Mouse (Mus musculus) forebrain, embryonic 12.5 days (tissue): ENCODE data around the gene Lrch1. TPM values are rescaled to one million over a fixed set of nuclear protein-coding genes. Genes with fewer than 3 reads are reported as not detected.

Source experiments
- ATAC-seq: fragments of 200-750 bp; cut with Nextera tagmentation; 2 replicates; pipeline ENCODE4 v1.8.0; 2017; ENCODE audit warnings: moderate TSS enrichment; ENCODE audit not compliant: low FRiP score
- H3K27ac ChIP-seq: fragments of 300-500 bp; sonication (generic); 2 replicates; pipeline ENCODE4 v1.5.1; 2016; ENCODE audit warnings: mild to moderate bottlenecking
- H3K27me3 ChIP-seq: fragments of 300-500 bp; sonication (generic); 2 replicates; pipeline ENCODE4 v1.6.1; 2016; ENCODE audit warnings: mild to moderate bottlenecking
- H3K36me3 ChIP-seq: fragments of 300-500 bp; sonication (generic); replicated peaks from 2 replicates; pipeline ENCODE4 v1.6.1; 2016; ENCODE audit warnings: mild to moderate bottlenecking
- H3K4me1 ChIP-seq: fragments of 300-500 bp; sonication (generic); 2 replicates; pipeline ENCODE4 v1.6.1; 2016
- H3K4me2 ChIP-seq: fragments of 300-500 bp; sonication (generic); 2 replicates; pipeline ENCODE4 v1.6.1; 2016; ENCODE audit warnings: mild to moderate bottlenecking, moderate library complexity
- H3K4me3 ChIP-seq: fragments of 300-500 bp; sonication (generic); replicated peaks from 2 replicates; pipeline ENCODE4 v1.5.1; 2016; ENCODE audit warnings: mild to moderate bottlenecking
- H3K9ac ChIP-seq: fragments of 300-500 bp; sonication (generic); 2 replicates; pipeline ENCODE4 v1.6.1; 2016; ENCODE audit warnings: mild to moderate bottlenecking
- H3K9me3 ChIP-seq: fragments of 300-500 bp; sonication (generic); 2 replicates; pipeline ENCODE4 v1.6.1; 2016
- WGBS: fragments of 180-500 bp; shearing (Covaris S2); methylation state at CpG from one replicate; pipeline ENCODE4 v1.1.7; 2016; 5-methylcytosine and 5-hydroxymethylcytosine counted together
- polyA plus RNA-seq: library from polyadenylated mRNA; unstranded; fragments of >200 nt; fragmentation: Nextera tagmentation; extraction: Ambion mirVana; gene quantifications from 2 replicates; pipeline ENCODE4 v1.2.1, GENCODE M21; 2016

Gene Lrch1
- polyA plus RNA-seq, 1 experiment from 2014 or later: 13.6 TPM

- Histone ChIP-seq H3K36me3 (no peaks in the 10 kb centered on the region), H3K9me3 (no peaks in the 10 kb centered on the region), H3K27me3 (no peaks in the 10 kb centered on the region), H3K4me3 (no peak overlapping the region), H3K4me2 (no peak overlapping the region), H3K9ac (no peak overlapping the region), H3K4me1 (peaks cover 8% of the 10 kb centered on the region), H3K27ac (no peak overlapping the region)
- WGBS: 85% methylated on average over 2 of the region's 2 CpGs
- ATAC-seq: no peak
Measured at GRCm38 (mm10) chr14:74929739-74930138, 17.9 kb downstream of the Lrch1 start.

DNA sequence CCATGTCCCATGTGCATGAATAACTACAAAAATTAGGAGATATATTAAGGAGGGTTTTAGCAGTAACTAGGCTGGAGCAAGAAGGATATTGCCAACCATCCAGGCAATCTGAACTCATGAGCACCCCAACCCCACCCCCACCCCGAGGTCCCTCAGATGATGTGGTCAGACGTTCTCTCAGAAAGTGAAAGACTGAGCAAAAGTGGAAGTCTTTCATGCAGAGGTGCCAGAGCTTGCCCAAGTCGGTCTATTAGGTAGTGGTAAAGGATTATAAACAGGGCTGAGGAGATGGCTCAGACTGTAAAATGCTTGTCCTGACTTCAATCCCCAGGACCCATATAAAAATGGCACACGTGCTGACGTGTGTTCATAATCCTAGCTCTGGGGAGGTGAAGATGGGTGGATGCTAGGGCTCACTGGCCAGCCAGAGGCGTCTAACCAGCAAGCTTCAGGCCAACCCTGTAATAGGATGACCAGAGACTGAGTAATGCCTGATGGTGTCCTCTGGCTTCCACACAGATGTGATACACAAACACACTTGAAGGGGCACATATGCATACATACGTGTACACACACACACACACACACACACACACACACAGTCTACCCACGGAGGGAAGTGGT is 18.8 kb downstream of the Lrch1 start:
- Histone ChIP-seq H3K4me1 (peaks cover 8% of the 10 kb centered on the region), H3K4me3 (no peak overlapping the region), H3K27me3 (no peaks in the 10 kb centered on the region), H3K9me3 (no peaks in the 10 kb centered on the region), H3K36me3 (no peaks in the 10 kb centered on the region), H3K27ac (no peak overlapping the region), H3K4me2 (no peak overlapping the region), H3K9ac (no peak overlapping the region)
- WGBS: 90% methylated on average over 8 of the region's 8 CpGs
- ATAC-seq: no peak

DNA sequence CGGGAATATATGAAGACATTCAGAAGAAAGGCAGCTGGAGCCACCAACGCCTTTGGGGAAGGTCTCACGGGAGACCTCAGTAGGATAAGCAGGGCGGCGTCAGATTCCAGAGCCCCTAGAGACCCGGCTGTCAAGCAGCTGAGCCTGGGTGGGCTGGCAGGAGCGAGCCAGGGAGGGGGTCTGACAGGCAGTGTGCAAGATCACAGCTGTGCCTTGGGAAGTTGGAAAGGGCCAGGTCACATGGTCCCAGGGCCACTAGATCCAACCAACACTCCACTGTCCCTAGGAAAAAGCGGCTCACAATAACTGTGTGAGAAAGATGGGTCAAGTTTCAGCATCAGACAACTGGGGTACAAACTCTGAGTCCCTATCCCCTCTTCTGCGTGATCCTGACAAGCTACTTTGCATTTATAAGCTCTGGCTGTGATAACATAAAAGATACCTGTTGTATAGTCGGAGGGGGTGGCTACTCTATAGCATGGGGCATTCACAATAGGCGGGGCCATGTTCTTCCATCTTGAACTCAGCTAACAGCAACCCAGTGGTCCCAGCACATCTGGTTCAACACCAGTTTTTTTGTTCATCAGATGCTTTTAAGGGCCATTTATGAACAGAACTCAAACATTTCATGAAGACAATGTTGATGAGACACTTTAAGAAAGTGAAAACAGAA is 20.6 kb downstream of the Lrch1 start:
- no peaks in the 10 kb centered on the region for H3K36me3 ChIP-seq
- H3K4me1 ChIP-seq: peaks cover 8% of the 10 kb centered on the region
- 61% methylated on average over 11 of the region's 11 CpGs for WGBS
- H3K9ac ChIP-seq: no peak overlapping the region
- no peak for ATAC-seq
- H3K4me3 ChIP-seq: no peak overlapping the region
- H3K4me2 ChIP-seq: no peak overlapping the region
- H3K27ac ChIP-seq: no peak overlapping the region
- H3K9me3 ChIP-seq: no peaks in the 10 kb centered on the region
- no peaks in the 10 kb centered on the region for H3K27me3 ChIP-seq

GRCm38 (mm10) chr14:74925951-74926517 is 21.6 kb downstream of the Lrch1 start:
- WGBS: 89% methylated on average over 9 of the region's 9 CpGs
- Histone ChIP-seq H3K4me3 (no peak overlapping the region), H3K27ac (no peak overlapping the region), H3K27me3 (no peaks in the 10 kb centered on the region), H3K9ac (no peak overlapping the region), H3K4me2 (no peak overlapping the region), H3K4me1 (peaks cover 8% of the 10 kb centered on the region), H3K9me3 (no peaks in the 10 kb centered on the region), H3K36me3 (no peaks in the 10 kb centered on the region)
- no peak for ATAC-seq

DNA sequence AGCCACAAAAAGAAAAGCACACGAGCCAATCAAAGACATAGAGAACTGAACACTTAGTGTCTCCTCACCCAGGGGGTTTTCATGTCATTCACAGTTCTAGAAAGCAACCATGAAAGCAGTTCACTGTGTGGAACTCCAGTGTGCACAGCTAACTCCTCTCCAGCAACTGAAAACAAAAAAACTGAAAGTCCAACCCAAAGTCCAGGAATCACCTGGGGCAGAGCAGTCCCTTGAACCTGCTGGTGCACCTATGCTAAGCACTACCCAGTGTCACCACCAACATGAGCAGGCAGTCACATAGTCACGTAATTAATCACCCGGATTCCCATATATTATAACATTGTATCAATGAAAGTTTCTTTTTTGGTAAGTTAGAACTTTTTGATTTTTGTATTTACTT is 23.2 kb downstream of the Lrch1 start:
- Histone ChIP-seq H3K9ac (no peak overlapping the region), H3K27ac (no peak overlapping the region), H3K4me2 (no peak overlapping the region), H3K36me3 (no peaks in the 10 kb centered on the region), H3K4me3 (no peak overlapping the region), H3K9me3 (no peaks in the 10 kb centered on the region), H3K27me3 (no peaks in the 10 kb centered on the region), H3K4me1 (peaks cover 8% of the 10 kb centered on the region)
- ATAC-seq: no peak
- WGBS: 87% methylated on average over 3 of the region's 3 CpGs

- Histone ChIP-seq H3K27me3 (no peaks in the 10 kb centered on the region), H3K27ac (no peak overlapping the region), H3K36me3 (no peaks in the 10 kb centered on the region), H3K4me1 (peaks cover 8% of the 10 kb centered on the region), H3K9ac (no peak overlapping the region), H3K4me2 (no peak overlapping the region), H3K9me3 (no peaks in the 10 kb centered on the region), H3K4me3 (no peak overlapping the region)
- no peak for ATAC-seq
- 79% methylated on average over 2 of the region's 2 CpGs for WGBS
Measured at GRCm38 (mm10) chr14:74924031-74924430, 23.6 kb downstream of the Lrch1 start.

GRCm38 (mm10) chr14:74922039-74922736 is 25.5 kb downstream of the Lrch1 start:
- H3K4me1 ChIP-seq: peaks cover 7% of the 10 kb centered on the region
- no peaks in the 10 kb centered on the region for H3K9me3 ChIP-seq
- H3K27ac ChIP-seq: no peak overlapping the region
- no peaks in the 10 kb centered on the region for H3K36me3 ChIP-seq
- H3K4me2 ChIP-seq: no peak overlapping the region
- no peaks in the 10 kb centered on the region for H3K27me3 ChIP-seq
- H3K4me3 ChIP-seq: no peak overlapping the region
- WGBS: 78% methylated on average over 12 of the region's 12 CpGs
- ATAC-seq: no peak
- no peak overlapping the region for H3K9ac ChIP-seq

DNA sequence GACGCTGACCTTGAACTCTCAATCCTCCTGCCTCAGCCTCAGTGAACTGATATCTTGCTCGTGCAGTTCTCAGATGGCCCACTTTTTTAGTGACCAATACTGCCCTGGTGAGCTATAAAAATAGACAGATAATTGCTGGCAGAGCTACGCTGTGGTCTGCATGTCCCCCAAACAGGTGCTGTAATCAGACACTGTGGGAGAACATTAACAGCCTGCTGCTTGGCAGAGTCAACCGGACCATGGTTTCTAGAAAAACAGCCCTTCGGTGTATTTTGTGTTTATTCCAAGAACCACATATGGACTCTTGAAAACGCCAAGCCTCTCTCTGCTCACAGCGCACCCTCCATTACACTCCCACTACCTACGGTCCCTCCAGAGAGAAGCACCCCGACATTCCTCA is 26.2 kb downstream of the Lrch1 start:
- Histone ChIP-seq H3K27ac (no peak overlapping the region), H3K4me3 (no peak overlapping the region), H3K4me2 (no peak overlapping the region), H3K36me3 (no peaks in the 10 kb centered on the region), H3K27me3 (no peaks in the 10 kb centered on the region), H3K4me1 (0 out of 2 replicates have a peak, but pooled peaks cover under 1% of the 10 kb centered on the region), H3K9ac (no peak overlapping the region), H3K9me3 (no peaks in the 10 kb centered on the region)
- no peak for ATAC-seq
- WGBS: 92% methylated on average over 9 of the region's 9 CpGs

DNA sequence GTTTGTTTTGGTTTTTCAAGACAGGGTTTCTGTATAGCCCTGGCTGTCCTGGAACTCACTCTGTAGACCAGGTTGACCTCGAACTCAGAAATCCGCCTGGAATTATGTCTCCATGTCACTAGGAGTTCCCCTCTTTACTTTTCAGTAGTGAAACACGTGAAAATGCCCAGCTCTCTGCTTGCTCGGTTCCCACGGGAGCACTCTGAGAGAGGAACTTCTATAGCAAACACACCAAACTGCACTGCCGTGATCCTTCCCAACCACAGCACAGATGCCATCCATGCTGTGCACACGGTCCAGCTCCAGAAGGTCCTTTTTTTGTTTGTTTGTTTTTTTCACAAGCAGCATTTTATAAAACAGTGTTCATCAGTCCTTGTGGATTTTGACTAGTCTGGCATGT is 28.5 kb downstream of the Lrch1 start:
- H3K27me3 ChIP-seq: no peaks in the 10 kb centered on the region
- WGBS: 84% methylated on average over 7 of the region's 7 CpGs
- ATAC-seq: no peak
- H3K36me3 ChIP-seq: no peaks in the 10 kb centered on the region
- no peaks in the 10 kb centered on the region for H3K9me3 ChIP-seq
- H3K4me1 ChIP-seq: peaks cover 5% of the 10 kb centered on the region; the same call in 1 of the 2 replicates
- H3K9ac ChIP-seq: no peak overlapping the region
- H3K27ac ChIP-seq: no peak overlapping the region
- no peak overlapping the region for H3K4me2 ChIP-seq
- H3K4me3 ChIP-seq: no peak overlapping the region

DNA sequence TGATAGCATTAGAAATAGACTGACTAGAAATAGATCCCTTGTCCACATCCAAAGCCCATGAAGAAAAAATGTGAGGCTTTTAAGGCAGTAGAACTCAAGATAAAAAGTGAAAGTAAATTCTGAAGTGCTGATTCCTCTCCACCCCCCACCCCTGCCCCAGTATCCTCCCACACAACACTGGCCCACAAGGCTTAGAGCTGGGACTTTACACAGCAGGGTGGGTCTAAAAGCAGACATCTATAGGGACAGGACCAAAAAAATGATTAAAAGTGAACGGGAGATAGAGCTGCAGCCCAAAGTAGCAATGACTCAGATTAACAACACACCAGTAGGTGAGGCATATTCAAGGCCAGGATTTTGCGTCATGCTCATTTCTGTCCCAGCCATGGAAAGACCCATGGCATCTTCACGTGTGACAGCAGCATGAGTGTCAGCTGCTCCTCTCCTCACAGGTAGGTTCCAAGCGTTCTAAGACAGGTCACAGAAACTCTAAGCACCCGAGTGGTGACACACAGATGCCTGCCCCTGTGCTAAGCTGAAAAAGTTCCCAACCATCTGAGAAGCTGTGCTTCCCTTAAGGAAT is 29.1 kb downstream of the Lrch1 start:
- peaks cover 5% of the 10 kb centered on the region; the same call in 1 of the 2 replicates for H3K4me1 ChIP-seq
- WGBS: 85% methylated on average over 5 of the region's 5 CpGs
- ATAC-seq: no peak

GRCm38 (mm10) chr14:74917504-74918124 is 30.1 kb downstream of the Lrch1 start:
- H3K27me3 ChIP-seq: no peaks in the 10 kb centered on the region
- 82% methylated on average over 5 of the region's 5 CpGs for WGBS
- no peaks in the 10 kb centered on the region for H3K9me3 ChIP-seq
- no peak overlapping the region for H3K27ac ChIP-seq
- H3K36me3 ChIP-seq: no peaks in the 10 kb centered on the region
- ATAC-seq: no peak
- no peak overlapping the region for H3K9ac ChIP-seq
- H3K4me2 ChIP-seq: no peak overlapping the region
- peaks cover 5% of the 10 kb centered on the region; the same call in 1 of the 2 replicates for H3K4me1 ChIP-seq
- no peak overlapping the region for H3K4me3 ChIP-seq

More for the DNA sequence above, 29.1 kb downstream of the Lrch1 start:
- no peaks in the 10 kb centered on the region for H3K9me3 ChIP-seq
- no peak overlapping the region for H3K4me3 ChIP-seq
- H3K9ac ChIP-seq: no peak overlapping the region
- H3K36me3 ChIP-seq: no peaks in the 10 kb centered on the region
- H3K4me2 ChIP-seq: no peak overlapping the region
- H3K27ac ChIP-seq: no peak overlapping the region
- no peaks in the 10 kb centered on the region for H3K27me3 ChIP-seq

DNA sequence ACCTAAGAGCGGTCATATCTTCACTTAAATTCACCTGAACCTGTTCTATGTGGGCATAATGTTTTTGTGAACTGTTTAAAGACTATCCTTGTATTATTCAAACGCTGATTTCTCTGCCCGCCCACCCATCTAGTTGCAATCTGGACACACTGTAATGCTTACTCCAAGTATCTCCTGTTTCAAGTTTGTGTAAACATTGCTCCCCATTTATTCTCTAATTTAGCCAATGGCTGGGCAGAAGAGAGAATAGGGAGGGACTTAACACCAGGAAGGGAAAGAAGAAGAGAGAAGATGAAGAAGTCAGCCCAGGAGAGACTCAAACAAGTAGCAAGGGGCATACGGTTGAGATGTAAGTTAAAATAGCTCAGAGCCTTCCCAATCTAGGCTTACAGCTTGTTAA is 31.0 kb downstream of the Lrch1 start:
- H3K4me3 ChIP-seq: no peak overlapping the region
- H3K9ac ChIP-seq: no peak overlapping the region
- no peaks in the 10 kb centered on the region for H3K27me3 ChIP-seq
- H3K4me1 ChIP-seq: peaks cover 5% of the 10 kb centered on the region; the same call in 1 of the 2 replicates
- WGBS: 89% methylated on average over 4 of the region's 4 CpGs
- no peaks in the 10 kb centered on the region for H3K36me3 ChIP-seq
- no peak overlapping the region for H3K27ac ChIP-seq
- H3K4me2 ChIP-seq: no peak overlapping the region
- no peak for ATAC-seq
- no peaks in the 10 kb centered on the region for H3K9me3 ChIP-seq
